Mouse (Mus musculus): Measurements from ENCODE around the gene Esrra.

DNA sequence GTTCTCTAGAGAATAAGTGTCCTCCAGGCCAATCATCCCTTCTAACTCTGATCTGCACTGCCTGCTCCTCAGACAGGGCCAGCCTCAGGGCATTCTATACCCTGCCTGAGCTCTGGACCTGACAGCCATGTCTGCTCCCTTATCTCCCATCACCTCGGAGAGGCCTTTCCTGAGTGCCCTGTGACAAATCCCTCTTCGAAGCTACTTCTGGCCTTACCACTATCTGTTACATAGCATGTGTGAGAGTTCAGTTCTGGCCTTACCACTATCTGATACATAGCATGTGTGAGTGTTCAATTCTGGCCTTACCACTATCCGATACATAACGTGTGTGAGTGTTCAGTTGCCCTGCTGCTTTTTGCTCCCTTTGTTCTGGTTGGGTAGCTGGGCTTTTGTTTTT, 6.3 kb downstream of the Esrra start:
- TF ChIP-seq GATA1 (IDR thresholded peaks at IDR 0.05; ENCODE audit: low read length) (0 out of 2 replicates have a peak, but pooled peaks have one; percentile 15), TAL1 (IDR thresholded peaks at IDR 0.05; ENCODE audit: low read length) (no peak)

All from erythroblast, embryonic 14.5 days (primary cell).